Mouse (Mus musculus): ENCODE results near the gene Zbtb4. TPM values are rescaled to one million over a fixed set of nuclear protein-coding genes. Genes with fewer than 3 reads are reported as not detected.
A peak's percentile ranks its signal among the peaks of the same experiment; 100 is the strongest.

Gene Zbtb4
- total and polyA plus RNA-seq, 3 experiments, result 2.4 to 2.7 TPM; not detected in 1

DNA sequence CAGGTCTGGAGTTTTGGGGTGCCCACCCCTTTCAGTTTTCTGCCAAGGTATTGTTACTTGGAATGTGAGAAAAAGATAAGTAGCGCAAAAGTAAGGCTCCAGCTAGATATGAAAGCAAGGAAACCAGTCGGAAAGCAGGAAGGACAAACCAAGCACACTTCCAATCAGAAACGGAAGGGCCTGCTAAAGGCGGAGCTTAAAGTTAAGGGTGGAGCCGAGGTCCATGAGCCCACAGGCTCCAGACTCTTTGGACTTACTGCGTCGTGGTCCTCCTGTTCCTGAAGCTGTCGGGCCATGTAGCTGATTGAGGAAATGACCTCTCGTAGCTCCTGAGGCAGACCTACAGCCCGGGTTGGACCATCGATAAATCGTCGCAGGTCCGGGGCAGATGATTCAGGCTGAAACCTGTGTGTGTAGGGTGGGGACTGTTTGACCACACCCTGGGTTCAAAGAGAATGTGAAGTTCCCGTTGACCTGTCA is 19.1 kb downstream of the Zbtb4 start:
- H3K9me3 ChIP-seq (replicated peaks; ENCODE audit: insufficient read depth, low read length), result no peaks in the 10 kb centered on the region
- peak overlapping the region; percentile 65 for H3K27ac ChIP-seq (ENCODE audit: control insufficient read depth, low read depth, low read length)
- H3K4me3 ChIP-seq (ENCODE audit: control insufficient read depth in 1 of 2, insufficient read depth in 1 of 2, low read depth in 2 of 2, low read length in 2 of 2), result peak overlapping the region; percentile 58 to 82
- H3K79me2 ChIP-seq (ENCODE audit: control insufficient read depth, insufficient read depth, low read length, poor library complexity), result peaks cover 3% of the 10 kb centered on the region; the same call in 1 of the 2 replicates
- H3K4me1 ChIP-seq (ENCODE audit: control insufficient read depth in 1 of 2, insufficient read depth in 2 of 2, low read length in 2 of 2), result peaks cover 2 to 13% of the 10 kb centered on the region in 2 experiments; a peak in 3 of 4 replicates
- H3K27me3 ChIP-seq (ENCODE audit: control insufficient read depth in 1 of 2, insufficient read depth in 2 of 2, low read length in 2 of 2), result no peaks in the 10 kb centered on the region
- peaks cover 0 to 5% of the 10 kb centered on the region in 2 experiments; a peak in 2 of 4 replicates for H3K36me3 ChIP-seq (ENCODE audit: control insufficient read depth in 1 of 2, insufficient read depth in 2 of 2, low read length in 2 of 2)
- H3K9ac ChIP-seq (ENCODE audit: control insufficient read depth, low read depth, low read length, poor library complexity, severe bottlenecking), result peak overlapping the region; percentile 82
- TF ChIP-seq GATA1 (IDR thresholded peaks at IDR 0.05; ENCODE audit: low read depth, low read length) (peak; percentile 81), MAZ (IDR thresholded peaks at IDR 0.05; ENCODE audit: low read depth, low read length) (peak; percentile 52; the same call in 1 of the 2 replicates), MAFK (IDR thresholded peaks at IDR 0.05; ENCODE audit: borderline replicate concordance, low read depth, low read length) (0 out of 2 replicates have a peak, but pooled peaks have one; percentile 6), ZMIZ1 (IDR thresholded peaks at IDR 0.05; ENCODE audit: low read depth, low read length) (peak; percentile 71; the same call in 1 of the 2 replicates), ZKSCAN1 (IDR thresholded peaks at IDR 0.05; ENCODE audit: low read depth, low read length) (no peak), EP300 (IDR thresholded peaks at IDR 0.05; ENCODE audit: low read depth in 1 of 2, low read length in 2 of 2) (peak; percentile 65 to 73; a peak in 3 of 4 replicates), POLR2A (IDR thresholded peaks at IDR 0.05; ENCODE audit: control insufficient read depth in 1 of 2, insufficient read depth in 1 of 2, low read depth in 1 of 2, low read length in 2 of 2, poor library complexity in 1 of 2) (peak; percentile 59 to 94; a peak in 3 of 4 replicates), NELFE (IDR thresholded peaks at IDR 0.05; ENCODE audit: low read depth, low read length) (peak; percentile 83), BHLHE40 (IDR thresholded peaks at IDR 0.05; ENCODE audit: borderline replicate concordance, low read depth, low read length) (0 out of 2 replicates have a peak, but pooled peaks have one; percentile 27), MYC (IDR thresholded peaks at IDR 0.05; ENCODE audit: low read depth, low read length) (peak; percentile 69), TAL1 (IDR thresholded peaks at IDR 0.05; ENCODE audit: low read length) (peak; percentile 49), HCFC1 (IDR thresholded peaks at IDR 0.05; ENCODE audit: low read depth, low read length) (peak; percentile 69), RCOR1 (IDR thresholded peaks at IDR 0.05; ENCODE audit: low read depth, low read length) (peak; percentile 48; the same call in 1 of the 2 replicates), POLR2AphosphoS2 (IDR thresholded peaks at IDR 0.05; ENCODE audit: low read length) (peak; percentile 85), NRF1 (IDR thresholded peaks at IDR 0.05; ENCODE audit: insufficient read depth, low read depth, low read length, poor library complexity, severe bottlenecking) (no peak), MEF2A (IDR thresholded peaks at IDR 0.05; ENCODE audit: extremely low read depth, insufficient replicate concordance, low read depth, low read length, poor library complexity, severe bottlenecking) (no peak), ZNF384 (IDR thresholded peaks at IDR 0.05; ENCODE audit: low read depth, low read length) (no peak), USF2 (IDR thresholded peaks at IDR 0.05; ENCODE audit: borderline replicate concordance in 1 of 2, insufficient read depth in 1 of 2, low read depth in 1 of 2, low read length in 2 of 2) (no peak), MAX (IDR thresholded peaks at IDR 0.05; ENCODE audit: low read length) (0 out of 2 replicates have a peak, but pooled peaks have one; percentile 24), SIN3A (IDR thresholded peaks at IDR 0.05; ENCODE audit: low read length) (peak; percentile 84), MXI1 (IDR thresholded peaks at IDR 0.05; ENCODE audit: low read depth, low read length) (peak; percentile 66), TCF12 (IDR thresholded peaks at IDR 0.05; ENCODE audit: low read depth, low read length) (peak; percentile 81), ELF1 (IDR thresholded peaks at IDR 0.05; ENCODE audit: low read depth, low read length) (peak; percentile 84), ETS1 (IDR thresholded peaks at IDR 0.05; ENCODE audit: low read depth, low read length) (peak; percentile 63), ZC3H11A (IDR thresholded peaks at IDR 0.05; ENCODE audit: low read depth, low read length) (0 out of 2 replicates have a peak, but pooled peaks have one; percentile 5), TBP (IDR thresholded peaks at IDR 0.05; ENCODE audit: low read depth, low read length) (peak; percentile 76), CHD2 (IDR thresholded peaks at IDR 0.05; ENCODE audit: low read length) (no peak)
- DNase-seq (ENCODE audit: low read depth, low spot score), result peak; percentile 93

Data from MEL (cell line).